Mouse (Mus musculus): Measurements from ENCODE around the gene Gnat2. TPM values are rescaled to one million over a fixed set of nuclear protein-coding genes. Genes with fewer than 3 reads are reported as not detected.
A peak's percentile ranks its signal among the peaks of the same experiment; 100 is the strongest.

Gene Gnat2
- total and polyA plus RNA-seq, 2 experiments from 2014 or later = 0.10 to 0.27 TPM

GRCm38 (mm10) chr3:108088842-108089380, 3.7 kb upstream of the Gnat2 start:
- Histone ChIP-seq H3K27me3 (ENCODE audit: insufficient read depth, low read length) (no peaks in the 10 kb centered on the region), H3K9ac (no peak overlapping the region), H3K27ac (ENCODE audit: low read depth, low read length) (no peak overlapping the region), H3K36me3 (ENCODE audit: insufficient read depth) (no peaks in the 10 kb centered on the region), H3K9me3 (ENCODE audit: low read length) (no peaks in the 10 kb centered on the region), H3K4me1 (ENCODE audit: insufficient read depth) (peaks cover 13% of the 10 kb centered on the region), H3K4me2 (ENCODE audit: low read depth) (no peak overlapping the region), H3K4me3 (ENCODE audit: low read depth, low read length) (no peak overlapping the region)
- WGBS = 53% methylated on average over 5 of the region's 5 CpGs
- DNase-seq (no peak), ATAC-seq (no peak)
- no peak for TF ChIP-seq CTCF (IDR thresholded peaks at IDR 0.05; ENCODE audit: low read depth)

- H3K9me3 ChIP-seq (ENCODE audit: low read length) = no peaks in the 10 kb centered on the region
- no peak for TF ChIP-seq CTCF (IDR thresholded peaks at IDR 0.05; ENCODE audit: low read depth)
- H3K36me3 ChIP-seq (ENCODE audit: insufficient read depth) = no peaks in the 10 kb centered on the region
- WGBS = 36% methylated on average over 2 of the region's 2 CpGs
- H3K27me3 ChIP-seq (ENCODE audit: insufficient read depth, low read length) = no peaks in the 10 kb centered on the region
- H3K4me2 ChIP-seq (ENCODE audit: low read depth) = no peak overlapping the region
- no peak overlapping the region for H3K27ac ChIP-seq (ENCODE audit: low read depth, low read length)
- H3K9ac ChIP-seq = no peak overlapping the region
- no peak for DNase-seq
- ATAC-seq = no peak
- no peak overlapping the region for H3K4me3 ChIP-seq (ENCODE audit: low read depth, low read length)
- H3K4me1 ChIP-seq (ENCODE audit: insufficient read depth) = peaks cover 8% of the 10 kb centered on the region
These were observed 2.7 kb upstream of the Gnat2 start for GRCm38 (mm10) chr3:108089916-108090315.

- Histone ChIP-seq H3K27me3 (ENCODE audit: insufficient read depth, low read length) (no peaks in the 10 kb centered on the region), H3K9me3 (ENCODE audit: low read length) (no peaks in the 10 kb centered on the region), H3K36me3 (ENCODE audit: insufficient read depth) (no peaks in the 10 kb centered on the region), H3K27ac (ENCODE audit: low read depth, low read length) (no peak overlapping the region), H3K9ac (no peak overlapping the region), H3K4me1 (ENCODE audit: insufficient read depth) (peaks cover 8% of the 10 kb centered on the region; the same call in 1 of the 2 replicates), H3K4me3 (ENCODE audit: low read depth, low read length) (no peak overlapping the region), H3K4me2 (ENCODE audit: low read depth) (no peak overlapping the region)
- TF ChIP-seq CTCF (IDR thresholded peaks at IDR 0.05; ENCODE audit: low read depth) = no peak
- ATAC-seq (no peak), DNase-seq (no peak)
- 68% methylated on average over 2 of the region's 2 CpGs for WGBS
These were observed 2.0 kb upstream of the Gnat2 start for GRCm38 (mm10) chr3:108090561-108090960.

DNA sequence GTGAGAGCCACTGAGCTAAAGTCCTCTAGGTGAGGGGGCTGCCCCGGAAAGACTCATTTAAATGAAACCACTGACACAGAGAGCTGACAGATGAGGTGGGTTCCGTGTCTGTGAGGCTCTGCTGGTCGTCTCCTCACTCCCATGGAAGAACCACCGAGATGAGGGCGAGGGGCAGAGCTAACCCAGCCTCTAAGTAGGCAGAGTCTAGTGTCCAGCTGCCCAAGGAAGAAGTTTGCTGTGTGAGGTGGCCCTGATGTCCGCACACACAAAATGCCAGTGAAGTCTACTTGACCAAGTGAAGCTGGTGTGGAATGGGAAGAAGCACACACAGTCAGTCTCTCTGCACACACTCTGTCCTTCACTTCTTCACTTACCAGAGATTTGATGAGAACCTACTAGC, 559 bp upstream of the Gnat2 start:
- H3K36me3 ChIP-seq (ENCODE audit: insufficient read depth) = no peaks in the 10 kb centered on the region
- no peak overlapping the region for H3K4me2 ChIP-seq (ENCODE audit: low read depth)
- no peak for DNase-seq
- TF ChIP-seq CTCF (IDR thresholded peaks at IDR 0.05; ENCODE audit: low read depth) = no peak
- H3K27ac ChIP-seq (ENCODE audit: low read depth, low read length) = no peak overlapping the region
- no peaks in the 10 kb centered on the region for H3K27me3 ChIP-seq (ENCODE audit: insufficient read depth, low read length)
- H3K9ac ChIP-seq = no peak overlapping the region
- H3K9me3 ChIP-seq (ENCODE audit: low read length) = no peaks in the 10 kb centered on the region
- ATAC-seq = no peak
- WGBS = 86% methylated on average over 6 of the region's 6 CpGs
- H3K4me1 ChIP-seq (ENCODE audit: insufficient read depth) = no peaks in the 10 kb centered on the region
- H3K4me3 ChIP-seq (ENCODE audit: low read depth, low read length) = no peak overlapping the region

GRCm38 (mm10) chr3:108093306-108093705, 717 bp downstream of the Gnat2 start:
- peak; percentile 54; the same call in 1 of the 2 replicates for ATAC-seq
- no peaks in the 10 kb centered on the region for H3K9me3 ChIP-seq (ENCODE audit: low read length)

GRCm38 (mm10) chr3:108094146-108094545, 1.6 kb downstream of the Gnat2 start:
- H3K4me2 ChIP-seq (ENCODE audit: low read depth) = no peak overlapping the region
- H3K9ac ChIP-seq = no peak overlapping the region
- ATAC-seq (no peak), DNase-seq (no peak)
- WGBS = 66% methylated on average over 1 of the region's 1 CpGs
- TF ChIP-seq CTCF (IDR thresholded peaks at IDR 0.05; ENCODE audit: low read depth) = no peak
- H3K27me3 ChIP-seq (ENCODE audit: insufficient read depth, low read length) = no peaks in the 10 kb centered on the region
- H3K4me1 ChIP-seq (ENCODE audit: insufficient read depth) = no peaks in the 10 kb centered on the region
- H3K36me3 ChIP-seq (ENCODE audit: insufficient read depth) = no peaks in the 10 kb centered on the region
- no peaks in the 10 kb centered on the region for H3K9me3 ChIP-seq (ENCODE audit: low read length)
- H3K27ac ChIP-seq (ENCODE audit: low read depth, low read length) = no peak overlapping the region
- H3K4me3 ChIP-seq (ENCODE audit: low read depth, low read length) = no peak overlapping the region

More at GRCm38 (mm10) chr3:108093306-108093705, 717 bp downstream of the Gnat2 start:
- H3K4me3 ChIP-seq (ENCODE audit: low read depth, low read length) = no peak overlapping the region
- no peak overlapping the region for H3K27ac ChIP-seq (ENCODE audit: low read depth, low read length)
- H3K27me3 ChIP-seq (ENCODE audit: insufficient read depth, low read length) = no peaks in the 10 kb centered on the region
- TF ChIP-seq CTCF (IDR thresholded peaks at IDR 0.05; ENCODE audit: low read depth) = no peak
- no peak overlapping the region for H3K9ac ChIP-seq
- 40% methylated on average over 6 of the region's 6 CpGs for WGBS
- no peaks in the 10 kb centered on the region for H3K36me3 ChIP-seq (ENCODE audit: insufficient read depth)
- H3K4me1 ChIP-seq (ENCODE audit: insufficient read depth) = no peaks in the 10 kb centered on the region
- H3K4me2 ChIP-seq (ENCODE audit: low read depth) = no peak overlapping the region
- no peak for DNase-seq

GRCm38 (mm10) chr3:108094976-108095760, 2.6 kb downstream of the Gnat2 start:
- WGBS = 93% methylated on average over 12 of the region's 12 CpGs

More at GRCm38 (mm10) chr3:108094976-108095760, 2.6 kb downstream of the Gnat2 start:
- DNase-seq (no peak), ATAC-seq (no peak)
- Histone ChIP-seq H3K27ac (ENCODE audit: low read depth, low read length) (no peak overlapping the region), H3K27me3 (ENCODE audit: insufficient read depth, low read length) (no peaks in the 10 kb centered on the region), H3K4me3 (ENCODE audit: low read depth, low read length) (no peak overlapping the region), H3K36me3 (ENCODE audit: insufficient read depth) (no peaks in the 10 kb centered on the region), H3K9ac (no peak overlapping the region), H3K4me2 (ENCODE audit: low read depth) (no peak overlapping the region), H3K4me1 (ENCODE audit: insufficient read depth) (no peaks in the 10 kb centered on the region), H3K9me3 (ENCODE audit: low read length) (no peaks in the 10 kb centered on the region)
- no peak for TF ChIP-seq CTCF (IDR thresholded peaks at IDR 0.05; ENCODE audit: low read depth)

Data from forebrain, postnatal 0 days (tissue).